Mouse (Mus musculus): ENCODE results near the gene Nfatc2. TPM values are rescaled to one million over a fixed set of nuclear protein-coding genes. Genes with fewer than 3 reads are reported as not detected.
A peak's percentile ranks its signal among the peaks of the same experiment; 100 is the strongest.

Gene Nfatc2
- total RNA-seq, 2 experiments from 2014 or later, result 16.3 to 21.3 TPM

DNA sequence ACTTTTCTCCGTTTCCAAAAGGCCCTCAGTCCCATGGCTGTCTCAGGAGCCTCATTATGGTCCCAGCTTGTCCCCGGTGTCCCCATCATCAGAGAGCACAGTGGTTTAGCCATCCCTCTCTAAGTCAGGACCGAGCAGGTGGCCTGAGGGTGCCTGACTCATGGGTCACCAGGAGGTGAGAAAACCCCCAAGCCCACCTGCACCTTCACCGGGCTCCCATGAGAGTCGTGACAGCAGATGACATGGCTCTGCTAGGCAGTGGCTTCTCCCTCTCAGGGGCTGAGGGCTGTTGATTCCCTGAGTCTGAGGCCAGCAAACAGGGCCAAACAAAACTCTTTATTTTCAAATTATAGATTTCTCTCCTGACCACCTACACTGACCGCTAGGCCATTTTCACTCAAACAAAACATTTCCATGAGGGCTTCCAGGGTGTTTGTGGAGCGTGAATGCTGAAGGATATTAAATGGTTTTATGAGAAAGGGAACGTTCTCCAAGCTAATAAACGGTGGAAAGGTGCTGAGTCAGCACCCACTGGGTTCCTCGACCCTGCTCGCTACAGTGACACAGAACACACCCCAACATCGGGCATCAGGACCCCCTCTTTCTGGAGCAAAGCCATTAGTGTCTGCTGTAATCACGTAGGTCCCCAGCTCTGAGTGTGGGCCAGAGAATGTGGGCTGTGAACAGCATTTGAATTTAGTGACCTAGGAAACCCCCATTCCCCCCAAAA is 92.8 kb downstream of the Nfatc2 start:
- intact Hi-C loops (cut with DNase I), result no loop called here
- DNase-seq, result no peak

DNA sequence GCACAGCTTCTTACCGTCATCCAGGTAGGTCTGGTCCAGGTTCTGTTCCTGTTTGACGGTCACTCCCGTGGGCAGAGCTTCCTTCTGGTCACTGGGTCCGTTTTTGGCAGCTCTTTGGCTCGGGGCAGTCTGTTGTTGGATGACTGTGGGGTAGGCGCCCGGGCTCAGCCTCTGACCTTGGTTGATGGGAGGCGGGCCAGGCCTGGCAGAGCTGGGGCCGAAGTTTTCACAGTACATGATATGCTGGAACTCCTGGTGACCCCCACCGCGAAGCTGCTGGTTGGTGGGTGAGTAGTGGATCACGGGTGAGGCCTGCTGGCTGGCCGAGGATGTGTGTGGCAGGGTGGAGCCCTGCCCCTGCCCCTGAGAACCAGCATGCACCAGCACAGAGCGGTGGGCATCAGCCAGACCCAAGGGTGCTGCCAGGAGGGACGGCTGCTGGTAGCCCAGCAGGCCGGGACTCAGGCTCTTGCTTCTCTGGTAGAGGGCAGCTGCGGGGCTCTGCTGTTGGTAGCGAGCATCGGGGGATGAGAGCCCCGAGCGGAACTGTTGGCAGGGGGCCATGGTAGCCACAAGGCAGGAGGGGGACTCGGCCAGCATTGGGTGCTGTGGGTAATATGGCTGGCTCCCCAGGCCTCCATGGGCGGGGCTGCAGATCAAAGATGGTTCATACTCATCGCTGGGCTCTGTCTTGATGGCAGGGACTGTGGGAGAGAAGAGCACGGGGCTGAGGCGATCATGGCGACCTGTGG is 96.8 kb downstream of the Nfatc2 start:
- DNase-seq, result no peak
- intact Hi-C loops (cut with DNase I), result no loop called here

DNA sequence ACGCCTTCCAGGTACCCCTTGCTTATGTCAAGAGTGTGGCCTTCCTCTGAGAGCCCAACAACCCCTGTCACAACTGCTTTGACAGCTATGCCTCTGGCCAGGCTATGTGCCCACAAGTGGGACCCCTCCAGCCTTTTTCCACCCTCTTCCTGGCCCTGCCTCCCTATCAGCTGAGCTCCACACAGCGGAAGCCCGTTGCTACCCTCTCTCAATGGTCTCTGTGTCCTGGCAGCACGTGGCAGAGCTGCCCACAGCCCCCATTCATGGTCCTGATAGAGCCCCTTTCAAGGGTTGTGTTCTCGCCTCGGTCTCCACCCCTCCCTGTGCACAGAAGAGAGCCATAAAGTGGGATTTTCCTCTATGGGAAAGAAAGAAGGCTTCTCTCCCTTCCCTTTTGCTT is 97.7 kb downstream of the Nfatc2 start:
- DNase-seq, result no peak
- intact Hi-C loops (cut with DNase I), result no loop called here

DNA sequence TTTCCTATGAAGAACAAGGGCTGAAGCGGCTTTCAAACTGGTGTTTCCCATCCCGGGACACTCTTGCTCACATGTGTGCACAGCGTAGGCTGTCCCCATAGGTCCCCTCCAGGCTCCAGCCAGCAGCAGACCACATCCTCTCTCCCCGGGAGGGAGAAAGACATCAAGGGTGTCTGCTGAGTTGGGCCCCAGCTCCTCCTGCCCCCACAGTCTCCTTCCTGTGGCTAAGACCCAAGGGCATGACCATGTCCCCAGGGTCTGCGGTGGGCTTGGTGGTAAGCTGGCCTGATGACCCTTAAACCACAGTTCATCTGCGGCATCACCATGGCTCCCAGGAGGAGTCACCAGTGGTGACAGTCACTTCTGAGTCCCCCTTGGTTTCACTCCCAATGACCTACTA is 100.7 kb downstream of the Nfatc2 start:
- intact Hi-C loops (cut with DNase I), result no loop called here
- DNase-seq, result no peak

DNA sequence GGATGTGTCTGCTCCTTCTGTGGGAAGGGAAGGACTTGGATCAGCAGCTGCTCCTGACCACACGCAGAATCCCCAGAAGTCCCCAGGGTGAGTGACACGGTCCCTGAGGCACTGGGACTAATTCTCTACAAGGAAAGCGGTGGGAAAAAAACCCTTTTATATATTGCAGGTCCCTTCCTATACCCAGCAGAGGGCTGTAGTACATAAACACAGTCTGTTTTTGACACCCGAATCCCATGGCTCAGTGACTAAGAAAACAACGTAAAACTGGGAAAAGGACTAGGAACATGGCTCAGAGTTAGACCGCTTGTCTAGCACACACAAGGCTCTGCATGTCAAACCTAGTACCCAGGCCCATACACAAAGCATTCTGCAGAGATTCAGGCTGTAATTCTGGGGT is 101.2 kb downstream of the Nfatc2 start:
- no peak for DNase-seq
- intact Hi-C loops (cut with DNase I), result no loop called here

DNA sequence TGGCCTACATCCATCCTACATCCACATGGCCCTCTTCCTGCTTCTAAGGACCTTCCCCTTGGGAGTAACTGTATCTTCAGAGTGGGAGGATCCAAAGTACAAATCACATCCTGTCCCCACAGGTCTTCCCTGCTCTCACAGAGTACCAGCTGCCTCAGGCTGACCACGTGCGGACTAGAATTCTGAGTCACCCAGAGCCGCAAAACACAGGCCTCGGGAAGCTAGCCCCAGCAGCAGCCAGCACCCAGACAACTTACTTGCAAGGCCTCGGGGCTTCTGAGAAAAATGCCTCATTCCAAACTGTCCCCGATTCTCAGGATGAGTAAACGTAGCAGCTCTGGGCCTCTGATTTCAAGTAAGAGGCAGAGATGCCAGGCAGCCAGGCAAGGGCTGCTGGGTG is 109.7 kb downstream of the Nfatc2 start:
- DNase-seq, result peak; percentile 54 to 59
- intact Hi-C loops (cut with DNase I), result no loop called here

DNA sequence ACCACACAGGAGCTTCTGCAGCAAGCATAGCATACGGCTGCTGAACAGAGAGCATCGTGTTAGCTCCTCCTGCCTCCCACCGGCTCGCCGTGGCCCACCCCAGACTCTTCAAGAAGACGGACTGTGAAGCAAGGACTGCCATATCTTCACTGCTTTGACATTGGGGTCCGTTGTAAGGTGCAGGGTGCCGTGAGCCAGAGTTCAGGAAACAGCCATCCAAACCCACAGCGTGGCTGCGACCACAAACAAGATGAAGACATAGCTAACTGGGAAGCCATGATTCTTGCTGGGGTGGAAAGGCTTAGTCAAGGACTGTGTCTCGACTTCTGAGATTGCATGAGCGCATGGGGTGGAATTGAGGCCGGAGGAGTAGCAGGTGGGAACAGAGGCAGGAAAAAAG is 111.5 kb downstream of the Nfatc2 start:
- DNase-seq, result no peak
- intact Hi-C loops (cut with DNase I), result no loop called here

DNA sequence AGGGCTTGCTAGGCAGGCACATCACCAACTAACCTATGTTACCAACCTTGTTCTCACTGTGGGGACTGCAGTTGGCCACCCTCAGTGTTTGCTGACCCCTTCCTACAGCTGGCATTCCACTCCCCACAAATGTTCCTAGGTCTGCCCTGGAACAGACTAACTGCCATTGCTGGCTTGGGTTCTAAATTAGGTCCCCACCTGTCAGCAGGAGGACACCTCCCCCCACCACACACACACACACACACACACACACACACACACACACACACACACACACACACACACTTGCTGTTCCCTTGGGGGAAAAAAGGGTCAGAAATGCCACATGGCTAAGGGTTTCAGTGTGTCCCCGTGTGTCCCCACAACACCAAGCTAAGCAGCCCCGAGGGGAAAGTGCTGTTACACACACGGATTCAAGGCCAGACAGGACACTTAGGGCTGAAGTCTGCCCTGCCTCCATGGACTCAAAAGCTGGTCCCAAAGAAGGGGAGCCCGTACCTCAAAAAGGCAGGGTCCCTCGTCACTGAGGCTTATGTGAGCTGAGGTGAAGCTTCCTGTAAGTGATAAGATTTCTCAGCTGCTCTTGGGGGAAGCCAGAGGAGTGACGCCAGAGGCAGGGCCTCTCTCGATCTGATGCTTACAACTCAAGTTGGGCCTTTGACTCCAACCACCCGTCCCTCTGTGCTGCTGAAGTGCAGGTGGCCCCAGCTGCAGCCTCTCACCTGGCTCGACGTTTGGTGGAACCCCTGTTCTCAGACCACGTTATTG is 113.1 kb downstream of the Nfatc2 start:
- DNase-seq, result no peak
- intact Hi-C loops (cut with DNase I), result no loop called here

DNA sequence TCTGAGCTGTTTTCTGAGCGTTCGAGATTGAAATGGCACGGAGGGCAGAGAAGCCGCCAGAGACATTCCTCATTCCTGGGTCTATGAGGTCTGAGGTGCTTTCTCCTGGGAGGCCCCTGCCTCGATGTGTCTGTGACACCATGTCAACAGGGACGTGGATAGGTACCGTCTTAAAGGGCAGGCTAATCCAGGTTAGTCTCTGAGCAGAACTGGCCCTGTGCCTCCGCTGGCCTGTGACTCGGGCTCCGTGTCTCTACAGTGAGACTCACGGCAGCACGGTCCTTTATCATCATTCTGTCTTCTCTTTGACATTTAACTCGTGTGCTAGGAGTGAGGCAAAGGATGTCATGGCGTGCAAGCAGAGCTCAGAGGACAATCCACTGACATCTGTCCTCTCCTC is 120.3 kb downstream of the Nfatc2 start:
- intact Hi-C loops (cut with DNase I), result no loop called here
- no peak for DNase-seq

DNA sequence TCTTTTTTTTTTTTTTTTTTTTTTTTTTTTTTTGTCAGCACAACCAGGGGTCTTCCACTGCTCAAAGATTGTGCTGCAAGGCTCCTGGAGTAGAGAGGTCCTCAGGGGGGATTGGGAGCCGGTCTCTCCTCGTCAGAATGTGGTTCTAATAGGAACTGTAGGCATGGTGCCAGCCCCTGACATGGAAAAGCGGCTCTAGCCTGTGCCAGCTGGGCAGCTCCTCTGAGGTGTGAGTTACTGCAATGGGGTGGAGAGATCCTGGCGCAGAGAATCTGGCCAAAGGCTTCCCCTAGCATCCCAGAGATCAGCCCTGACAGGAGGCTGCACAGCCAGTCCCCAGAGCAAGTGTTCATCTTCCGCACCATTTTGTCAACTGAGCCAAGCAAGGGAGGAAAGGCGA is 120.8 kb downstream of the Nfatc2 start:
- no peak for DNase-seq
- intact Hi-C loops (cut with DNase I), result no loop called here

DNA sequence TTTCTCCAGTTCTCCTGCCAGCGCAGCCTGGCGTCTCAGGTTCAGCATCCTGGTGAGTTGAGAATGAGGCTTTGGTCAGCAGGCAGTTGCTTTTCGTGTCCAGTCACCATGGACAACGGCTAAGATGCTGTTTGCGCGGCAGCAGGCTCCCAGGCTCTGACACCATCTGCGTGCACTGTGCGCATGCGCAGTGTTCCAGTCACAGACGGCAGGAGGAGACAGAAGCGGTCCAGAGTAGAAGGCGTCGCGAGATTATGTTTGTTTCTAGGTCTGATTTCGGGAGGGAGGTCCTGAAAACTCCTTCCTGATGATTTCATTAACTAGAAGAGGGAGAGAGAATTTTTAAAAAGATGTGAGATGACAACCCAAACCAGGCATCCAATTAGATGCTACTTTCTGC is 121.5 kb downstream of the Nfatc2 start:
- intact Hi-C loops (cut with DNase I), result no loop called here
- no peak for DNase-seq

DNA sequence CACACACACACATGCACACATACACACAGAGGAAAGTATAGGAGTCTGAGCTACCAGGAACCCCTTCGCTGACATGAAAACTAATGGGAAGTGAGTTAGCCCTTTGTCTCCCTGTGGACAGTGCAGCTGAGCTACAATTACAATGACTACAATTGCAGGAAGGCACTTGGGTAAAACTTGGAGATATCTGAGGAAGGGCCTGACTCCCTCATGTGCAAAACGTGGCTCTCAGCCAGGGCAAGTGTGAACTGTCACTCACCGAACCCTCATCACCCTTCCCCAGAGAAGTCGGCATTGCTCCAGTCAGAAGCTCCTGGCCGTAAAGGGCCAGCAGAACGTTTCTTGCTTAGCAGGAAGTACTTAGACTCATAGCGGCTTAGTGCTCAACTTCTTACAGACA is 123.0 kb downstream of the Nfatc2 start:
- peak; percentile 72 to 78 for DNase-seq
- intact Hi-C loops (cut with DNase I), result no loop called here

DNA sequence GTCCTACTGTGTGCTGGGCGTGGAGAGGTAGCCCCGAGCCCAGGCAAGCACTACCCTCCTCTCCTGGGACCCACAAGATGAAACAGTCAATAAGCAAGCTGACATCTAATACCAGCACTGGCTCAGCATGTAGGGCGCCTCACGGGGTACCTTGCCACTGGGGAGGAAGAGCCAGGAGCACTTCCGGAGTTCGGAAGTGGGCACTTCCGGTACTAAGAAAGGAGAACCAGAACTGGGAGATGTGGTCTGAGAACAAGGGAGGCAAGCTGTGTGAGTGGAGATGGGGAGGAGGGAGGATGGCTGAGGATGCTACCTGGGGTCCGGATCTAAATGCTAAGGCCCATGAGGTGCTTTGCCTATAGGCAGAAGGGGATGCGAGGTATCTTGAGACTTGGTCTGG is 128.0 kb downstream of the Nfatc2 start:
- intact Hi-C loops (cut with DNase I), result loop anchor here (1.0 kb wide), 1 partner anchor 155 kb away; no protein-coding TSS in a partner anchor
- no peak for DNase-seq

DNA sequence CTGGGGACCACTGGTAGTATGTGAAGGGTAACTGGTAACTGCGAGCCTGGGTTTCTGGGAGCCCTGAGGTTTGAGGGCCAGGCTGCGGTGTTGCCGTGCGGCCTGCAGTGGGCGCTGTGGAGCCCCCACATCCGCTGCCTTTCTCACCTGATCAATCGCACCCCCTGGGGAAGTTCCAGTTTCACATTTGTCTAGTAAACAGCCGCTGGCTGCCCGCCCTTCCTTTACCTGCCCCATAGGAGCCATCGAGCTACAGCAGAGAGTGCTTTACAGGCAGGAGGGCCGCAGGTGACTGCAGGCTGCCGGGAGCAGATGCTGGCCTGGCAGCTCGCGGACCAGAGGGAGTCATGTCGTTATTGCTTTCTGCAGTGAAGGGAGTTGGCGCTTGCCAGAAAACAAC is 128.6 kb downstream of the Nfatc2 start:
- DNase-seq, result peak; percentile 70 to 79
- intact Hi-C loops (cut with DNase I), result loop anchor here (1.0 kb wide), 1 partner anchor 155 kb away; no protein-coding TSS in a partner anchor

DNA sequence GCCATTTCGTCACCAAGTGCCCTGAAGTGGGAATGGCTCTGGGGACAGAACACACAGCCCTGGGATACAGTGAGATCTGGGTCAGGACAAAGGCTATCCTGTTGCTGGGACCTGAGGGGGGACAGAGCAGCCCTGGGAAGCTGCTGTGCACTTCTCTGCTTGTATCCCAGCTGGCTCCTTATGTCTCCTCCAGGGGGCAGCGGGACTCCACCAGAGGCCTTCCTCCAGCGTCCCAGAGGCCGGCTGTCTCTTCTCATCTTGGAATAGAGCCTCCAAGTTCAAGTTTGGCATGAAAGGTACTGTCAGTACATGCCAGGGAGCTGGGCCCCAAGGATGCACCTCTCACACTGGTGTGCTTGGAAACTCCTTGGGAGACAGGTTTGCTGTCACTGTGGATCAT is 132.4 kb downstream of the Nfatc2 start:
- intact Hi-C loops (cut with DNase I), result loop anchor here (1.0 to 10.0 kb wide), 2 partner anchors 159 to 276 kb away; partner anchors contain the start of gene Atp9a

DNA sequence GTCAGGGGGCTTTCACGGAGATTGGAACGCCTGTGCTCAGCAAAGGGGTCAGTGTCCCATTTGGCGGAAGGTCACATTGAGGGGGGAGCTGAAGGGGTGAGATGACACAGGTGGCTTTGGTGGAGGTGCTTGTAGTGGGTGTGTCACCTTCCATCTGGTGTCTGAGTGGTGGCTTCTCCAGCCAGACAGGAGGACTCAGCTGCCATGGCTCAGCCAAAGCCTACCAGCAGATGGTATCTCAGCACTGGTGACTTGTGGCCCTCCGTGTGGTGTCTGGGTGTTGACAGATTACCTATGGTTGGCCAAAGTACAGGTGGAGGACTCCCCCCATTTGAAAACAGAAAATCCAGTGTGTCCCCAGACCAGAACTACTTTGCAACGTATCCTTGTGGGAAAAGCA is 134.3 kb downstream of the Nfatc2 start:
- DNase-seq, result no peak
- intact Hi-C loops (cut with DNase I), result loop anchor here (10.0 kb wide), 1 partner anchor 278 kb away; the partner anchor contains the start of gene Atp9a

More for the DNA sequence above, 132.4 kb downstream of the Nfatc2 start:
- peak; percentile 87 to 90 for DNase-seq

DNA sequence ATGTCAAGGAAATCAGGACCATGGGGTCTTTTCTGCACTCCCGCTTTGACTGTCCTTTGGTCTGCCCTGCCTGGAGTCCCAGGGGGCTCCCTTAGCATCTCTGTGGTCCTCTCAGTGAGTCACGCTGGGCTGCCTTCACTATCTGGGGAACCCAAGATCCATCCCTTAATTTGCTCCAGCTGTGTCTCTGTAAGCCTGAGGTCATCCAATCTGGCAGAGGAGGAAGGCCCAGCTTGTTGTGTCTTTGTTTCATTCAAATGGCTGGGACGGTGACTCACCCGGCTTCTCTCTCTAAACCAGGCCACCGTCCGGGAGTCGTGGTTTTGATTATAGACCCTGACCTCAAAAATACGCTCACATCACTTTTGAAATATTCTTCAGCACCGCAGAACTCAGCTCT is 135.4 kb downstream of the Nfatc2 start:
- peak; percentile 76 to 77 for DNase-seq
- intact Hi-C loops (cut with DNase I), result loop anchor here (10.0 kb wide), 1 partner anchor 279 kb away; the partner anchor contains the start of gene Atp9a

DNA sequence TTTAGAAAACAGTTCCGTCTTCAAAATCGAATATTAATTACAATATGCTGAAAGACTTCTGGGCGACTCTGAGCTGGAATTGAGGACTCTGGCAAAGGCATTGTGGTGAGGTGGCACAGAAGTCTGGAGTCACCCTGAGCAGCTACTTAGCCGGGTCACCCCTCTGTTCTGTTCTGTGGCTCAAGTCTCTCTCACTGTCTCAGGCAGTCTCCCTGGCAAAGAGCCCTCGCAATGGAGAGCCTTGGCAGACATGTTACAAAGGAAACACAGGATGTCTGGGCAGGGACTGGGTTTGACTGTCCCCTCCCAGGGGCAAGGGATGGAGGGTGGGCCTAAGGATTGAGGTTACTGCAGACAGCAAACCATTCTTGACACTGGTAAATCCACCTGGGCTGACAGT is 135.8 kb downstream of the Nfatc2 start:
- intact Hi-C loops (cut with DNase I), result loop anchor here (10.0 kb wide), 1 partner anchor 279 kb away; the partner anchor contains the start of gene Atp9a
- peak; percentile 28 to 39 for DNase-seq

DNA sequence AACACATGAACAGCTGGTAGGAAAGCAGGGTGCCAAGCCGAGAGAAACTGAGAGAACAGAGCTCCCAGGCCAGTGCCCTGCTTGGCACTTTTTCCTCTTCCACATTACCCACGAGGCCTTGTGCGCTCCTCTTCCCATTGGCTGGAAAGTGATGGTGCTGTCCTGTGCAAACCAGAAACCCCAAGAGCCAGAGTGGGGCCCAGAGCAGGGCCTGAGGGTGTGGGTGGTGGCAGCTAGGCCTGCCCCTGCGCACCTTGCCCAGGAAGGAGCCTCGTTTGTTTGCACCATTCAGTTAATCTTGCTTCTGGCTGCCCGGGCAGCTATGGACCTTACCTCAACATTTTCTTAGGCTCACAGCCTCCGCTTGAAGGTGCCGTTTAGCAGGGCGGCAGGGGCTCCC is 139.6 kb downstream of the Nfatc2 start:
- intact Hi-C loops (cut with DNase I), result loop anchor here (10.0 kb wide), 1 partner anchor 283 kb away; the partner anchor contains the start of gene Atp9a
- no peak for DNase-seq

DNA sequence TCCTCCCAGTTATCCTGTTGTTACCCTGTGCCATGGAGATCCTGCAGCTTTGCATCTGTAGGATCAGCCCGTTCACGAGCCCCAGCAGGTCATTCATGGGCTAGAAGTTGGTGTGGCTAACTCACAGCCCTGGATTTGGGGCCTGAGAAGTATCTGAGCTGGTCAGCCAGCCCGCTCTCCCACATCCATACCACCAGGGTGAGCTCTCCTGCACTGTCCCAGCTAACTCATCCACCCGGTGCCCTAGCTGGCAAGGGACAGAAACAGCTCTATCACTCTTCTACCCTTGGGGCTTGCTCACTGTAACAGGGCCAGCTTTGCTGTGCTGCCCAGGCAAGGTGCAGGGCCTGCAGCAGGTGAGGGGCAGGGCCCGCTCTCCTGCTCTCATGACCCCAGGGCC is 141.8 kb downstream of the Nfatc2 start:
- intact Hi-C loops (cut with DNase I), result loop anchor here (10.0 kb wide), 1 partner anchor 285 kb away; the partner anchor contains the start of gene Atp9a
- no peak for DNase-seq

DNA sequence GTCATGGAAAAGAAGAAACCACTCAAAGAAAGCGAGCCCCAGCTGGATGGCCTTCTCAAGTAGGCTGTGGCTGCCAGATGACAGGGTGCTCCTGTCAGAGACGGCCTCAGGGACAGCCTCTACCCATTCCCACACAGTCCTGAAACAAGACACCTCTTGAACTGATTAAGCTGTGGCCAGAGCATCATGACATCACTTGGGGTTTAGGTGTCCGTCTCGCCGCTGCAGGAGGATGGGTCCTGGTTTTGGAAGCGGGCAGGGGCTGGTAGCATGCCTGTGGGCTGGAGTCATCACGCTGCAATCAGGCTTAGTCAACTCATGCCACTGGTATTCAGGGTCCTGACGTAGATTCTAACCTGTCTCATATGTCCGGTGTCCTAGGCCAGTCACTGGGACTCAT is 142.9 kb downstream of the Nfatc2 start:
- intact Hi-C loops (cut with DNase I), result no loop called here
- no peak for DNase-seq
